Mouse (Mus musculus): ENCODE measurements around the gene Gjd3.

- no peak for TF ChIP-seq CTCF (IDR thresholded peaks at IDR 0.05; ENCODE audit: borderline replicate concordance, insufficient read depth, low read length)
- no peak for TF ChIP-seq POLR2A (IDR thresholded peaks at IDR 0.05; ENCODE audit: low read depth, low read length)
Measured at GRCm38 (mm10) chr11:98953361-98953760, 29.5 kb downstream of the Gjd3 start.

All from embryonic fibroblast, embryonic 13.5 days (primary cell).